Mouse (Mus musculus) CH12.LX (cell line): ENCODE data around the gene Cxcl12. TPM values are rescaled to one million over a fixed set of nuclear protein-coding genes. Genes with fewer than 3 reads are reported as not detected.

Source experiments
- DNase-seq: peaks from one replicate; pipeline ENCODE4 v3.0.0-alpha.2; 2013; ENCODE audit errors: extremely low read depth
- H3K27ac ChIP-seq: 2 replicates; pipeline ENCODE4 v1.5.1; 2012; ENCODE audit warnings: low read depth, mild to moderate bottlenecking, control low read depth, moderate library complexity; ENCODE audit not compliant: insufficient read depth
- H3K27me3 ChIP-seq: replicated peaks from 2 replicates; pipeline ENCODE3; 2012; ENCODE audit warnings: inconsistent platforms
- H3K36me3 ChIP-seq, 2 experiments: replicated peaks in 1 of 2; 2 replicates each; pipeline versions ENCODE3 to v1.6.1; 2012; ENCODE audit warnings: inconsistent platforms in 1 of 2, low read length in 1 of 2, mild to moderate bottlenecking in 1 of 2, mixed read lengths in 1 of 2, moderate library complexity in 1 of 2; ENCODE audit not compliant: control insufficient read depth in 1 of 2, insufficient read depth in 1 of 2
- H3K4me1 ChIP-seq, 2 experiments: 2 replicates each; pipeline ENCODE4 v1.6.1; 2012; ENCODE audit warnings: inconsistent platforms in 1 of 2, moderate library complexity in 1 of 2; ENCODE audit not compliant: insufficient read depth in 2 of 2, control insufficient read depth in 1 of 2
- H3K4me2 ChIP-seq: 2 replicates; pipeline ENCODE4 v1.6.1; 2012; ENCODE audit warnings: low read depth, mild to moderate bottlenecking, control low read depth; ENCODE audit not compliant: poor library complexity, insufficient read depth, severe bottlenecking
- H3K4me3 ChIP-seq, 3 experiments: fragments of 150-350 bp in 1 of 3; sonication (generic) in 1 of 3; replicated peaks in 1 of 3; 2 replicates each; pipeline versions ENCODE3 to v1.5.1; 2011 to 2012; ENCODE audit warnings: low read depth in 2 of 3, low read length in 2 of 3, mild to moderate bottlenecking in 2 of 3, moderate library complexity in 2 of 3, control low read depth in 1 of 3, improper control_type of control experiment in 1 of 3, inconsistent platforms in 1 of 3, mixed read lengths in 1 of 3; ENCODE audit not compliant: poor library complexity in 1 of 3
- H3K79me2 ChIP-seq: replicated peaks from 2 replicates; pipeline ENCODE4 v1.6.1; 2012; ENCODE audit warnings: mild to moderate bottlenecking, moderate library complexity; ENCODE audit not compliant: control insufficient read depth, poor library complexity, insufficient read depth, severe bottlenecking; ENCODE audit errors: extremely low read depth
- H3K9ac ChIP-seq: 2 replicates; pipeline ENCODE4 v1.6.1; 2012; ENCODE audit warnings: low read depth, mild to moderate bottlenecking, control low read depth, moderate library complexity; ENCODE audit not compliant: insufficient read depth
- H3K9me3 ChIP-seq: replicated peaks from 2 replicates; pipeline ENCODE3; 2012; ENCODE audit warnings: low read length, inconsistent platforms, mixed read lengths
- CHD2 ChIP-seq: IDR thresholded peaks from 2 replicates; pipeline ENCODE4 v1.6.1; 2011; ENCODE audit warnings: low read length, improper control_type of control experiment
- E2F4 ChIP-seq: IDR thresholded peaks from 2 replicates; pipeline ENCODE4 v1.6.1; 2011; ENCODE audit warnings: low read depth, low read length, improper control_type of control experiment; ENCODE audit not compliant: insufficient replicate concordance
- EP300 ChIP-seq: IDR thresholded peaks from 2 replicates; pipeline ENCODE4 v1.6.1; 2011; ENCODE audit warnings: low read length, improper control_type of control experiment
- GABPA ChIP-seq: IDR thresholded peaks from 2 replicates; pipeline ENCODE4 v1.6.1; 2012; ENCODE audit warnings: low read depth, low read length, improper control_type of control experiment, inconsistent platforms; ENCODE audit not compliant: insufficient replicate concordance
- HCFC1 ChIP-seq: IDR thresholded peaks from 2 replicates; pipeline ENCODE4 v1.6.1; 2012; ENCODE audit warnings: low read depth, mild to moderate bottlenecking, inconsistent platforms, low read length, improper control_type of control experiment
- JUND ChIP-seq: conservative IDR thresholded peaks from 2 replicates; pipeline ENCODE4 v1.6.1; 2011; ENCODE audit warnings: low read depth, low read length, improper control_type of control experiment
- KAT2A ChIP-seq: IDR thresholded peaks from 2 replicates; pipeline ENCODE4 v1.6.1; 2012; ENCODE audit warnings: low read length, improper control_type of control experiment, inconsistent platforms; ENCODE audit not compliant: insufficient replicate concordance
- MAZ ChIP-seq: IDR thresholded peaks from 2 replicates; pipeline ENCODE4 v1.6.1; 2012; ENCODE audit warnings: low read depth, mild to moderate bottlenecking, inconsistent platforms, low read length, improper control_type of control experiment, moderate library complexity
- MXI1 ChIP-seq: IDR thresholded peaks from 2 replicates; pipeline ENCODE4 v1.6.1; 2011; ENCODE audit warnings: mild to moderate bottlenecking, low read depth, low read length, improper control_type of control experiment
- MYC ChIP-seq: IDR thresholded peaks from 2 replicates; pipeline ENCODE4 v1.6.1; 2011; ENCODE audit warnings: low read depth, mild to moderate bottlenecking, improper control_type of control experiment, low read length
- NRF1 ChIP-seq: IDR thresholded peaks from 2 replicates; pipeline ENCODE4 v1.6.1; 2014; ENCODE audit warnings: low read depth, mild to moderate bottlenecking, inconsistent platforms, low read length, improper control_type of control experiment, moderate library complexity
- PAX5 ChIP-seq: IDR thresholded peaks from 2 replicates; pipeline ENCODE4 v1.6.1; 2012; ENCODE audit warnings: low read length, inconsistent platforms, mixed read lengths
- POLR2A ChIP-seq: IDR thresholded peaks from 2 replicates; pipeline ENCODE4 v1.6.1; 2011; ENCODE audit warnings: low read depth, mild to moderate bottlenecking, improper control_type of control experiment, low read length
- RAD21 ChIP-seq: IDR thresholded peaks from 2 replicates; pipeline ENCODE4 v1.6.1; 2011; ENCODE audit warnings: low read depth, mild to moderate bottlenecking, low read length, improper control_type of control experiment, moderate library complexity
- UBTF ChIP-seq: IDR thresholded peaks from 2 replicates; pipeline ENCODE4 v1.6.1; 2012; ENCODE audit warnings: low read depth, mild to moderate bottlenecking, inconsistent platforms, low read length, improper control_type of control experiment, moderate library complexity
- ZC3H11A ChIP-seq: IDR thresholded peaks from 2 replicates; pipeline ENCODE4 v1.6.1; 2012; ENCODE audit warnings: low read depth, mild to moderate bottlenecking, inconsistent platforms, low read length, improper control_type of control experiment
- dilution Hi-C: fragments of 300-500 bp; cut with MboI; formaldehyde crosslinking; loops from 2 replicates; pipeline ENCODE4 v1.14.3; 2020; ENCODE audit warnings: low sequenced_read_pairs; ENCODE audit not compliant: extremely low pct_unique_long_range_greater_than_20kb, extremely low pct_ligation_motif_present
- in situ Hi-C: fragments of 300-500 bp; cut with MboI; formaldehyde crosslinking; loops from 3 replicates; pipeline ENCODE4 v1.14.3; 2019; ENCODE audit warnings: low sequenced_read_pairs, low pct_ligation_motif_present, low pct_unique_long_range_greater_than_20kb, mixed read lengths
- polyA plus RNA-seq: library from polyadenylated mRNA; unstranded; fragments of >175 nt; gene quantifications from 2 replicates; pipeline ENCODE4 v1.2.1, GENCODE M21; 2012; ENCODE audit warnings: low read depth; ENCODE audit not compliant: insufficient read length
- total RNA-seq, 2 experiments: library from RNA; depleted of rRNA; stranded (reverse); fragments of 300-350 nt in 1 of 2; fragments of >200 nt in 1 of 2; gene quantifications; 2 replicates each; pipeline ENCODE4 v1.2.3; 2012 to 2014

Cxcl12 gene
- total and polyA plus RNA-seq, 3 experiments, result not detected

GRCm38 (mm10) chr6:117159710-117160690, 8.3 kb upstream of the Cxcl12 start:
- H3K4me2 ChIP-seq, result no peak overlapping the region
- H3K79me2 ChIP-seq, result no peaks in the 10 kb centered on the region
- no peak overlapping the region for H3K9ac ChIP-seq
- no peak overlapping the region for H3K27ac ChIP-seq
- H3K27me3 ChIP-seq, result peaks cover 83% of the 10 kb centered on the region
- no peak overlapping the region for H3K4me3 ChIP-seq
- TF ChIP-seq JUND, result no peak
- no peak for TF ChIP-seq GABPA
- TF ChIP-seq KAT2A, result no peak
- TF ChIP-seq ZC3H11A, result no peak
- no peak for TF ChIP-seq UBTF
- no peak for TF ChIP-seq MAZ
- no peak for TF ChIP-seq NRF1
- TF ChIP-seq E2F4, result no peak
- no peak for TF ChIP-seq CHD2
- no peak for TF ChIP-seq RAD21
- TF ChIP-seq HCFC1, result no peak
- no peak for TF ChIP-seq POLR2A
- no peak for TF ChIP-seq EP300
- dilution Hi-C loops, result no loop called here
- no peaks in the 10 kb centered on the region for H3K9me3 ChIP-seq
- in situ Hi-C loops, result no loop called here
- no peaks in the 10 kb centered on the region for H3K4me1 ChIP-seq
- no peaks in the 10 kb centered on the region for H3K36me3 ChIP-seq
- DNase-seq, result no peak

- no peaks in the 10 kb centered on the region for H3K79me2 ChIP-seq
- no peaks in the 10 kb centered on the region for H3K36me3 ChIP-seq
- H3K4me2 ChIP-seq, result no peak overlapping the region
- no peaks in the 10 kb centered on the region for H3K4me1 ChIP-seq
- H3K27ac ChIP-seq, result no peak overlapping the region
- in situ Hi-C loops, result no loop called here
- peaks cover 57% of the 10 kb centered on the region for H3K27me3 ChIP-seq
- no peak overlapping the region for H3K4me3 ChIP-seq
- no peak overlapping the region for H3K9ac ChIP-seq
- DNase-seq, result no peak
- no peak for TF ChIP-seq MYC
- no peak for TF ChIP-seq JUND
- TF ChIP-seq PAX5, result no peak
- TF ChIP-seq MXI1, result no peak
- no peak for TF ChIP-seq RAD21
- TF ChIP-seq GABPA, result no peak
- TF ChIP-seq NRF1, result no peak
- no peak for TF ChIP-seq CHD2
- dilution Hi-C loops, result no loop called here
- peaks cover 5% of the 10 kb centered on the region for H3K9me3 ChIP-seq
Measured at GRCm38 (mm10) chr6:117163486-117163885, 4.8 kb upstream of the Cxcl12 start.
